Mouse (Mus musculus) stomach, embryonic 15.5 days (tissue): ENCODE measurements around the gene Xpa. TPM values are rescaled to one million over a fixed set of nuclear protein-coding genes. Genes with fewer than 3 reads are reported as not detected.

ENCODE experiments used
- ATAC-seq: fragments of 200-750 bp; cut with Nextera tagmentation; 2 replicates; pipeline ENCODE4 v1.8.0; 2017; ENCODE audit warnings: low read depth, moderate number of reproducible peaks, moderate TSS enrichment; ENCODE audit not compliant: insufficient read depth, low FRiP score
- H3K27ac ChIP-seq: fragments of 300-500 bp; sonication (generic); 2 replicates; pipeline ENCODE4 v1.5.1; 2015; ENCODE audit warnings: mild to moderate bottlenecking, inconsistent platforms
- H3K27me3 ChIP-seq: fragments of 300-500 bp; sonication (generic); replicated peaks from 2 replicates; pipeline ENCODE4 v1.6.1; 2015; ENCODE audit warnings: inconsistent platforms
- H3K36me3 ChIP-seq: fragments of 300-500 bp; sonication (generic); 2 replicates; pipeline ENCODE4 v1.6.1; 2015; ENCODE audit warnings: inconsistent platforms
- H3K4me1 ChIP-seq: fragments of 300-500 bp; sonication (generic); 2 replicates; pipeline ENCODE4 v1.6.1; 2015; ENCODE audit warnings: inconsistent platforms
- H3K4me2 ChIP-seq: fragments of 300-500 bp; sonication (generic); 2 replicates; pipeline ENCODE4 v1.6.1; 2015; ENCODE audit warnings: mild to moderate bottlenecking, inconsistent platforms
- H3K4me3 ChIP-seq: fragments of 300-500 bp; sonication (generic); replicated peaks from 2 replicates; pipeline ENCODE4 v1.5.1; 2015; ENCODE audit warnings: inconsistent platforms
- H3K9ac ChIP-seq: fragments of 300-500 bp; sonication (generic); 2 replicates; pipeline ENCODE4 v1.6.1; 2015; ENCODE audit warnings: inconsistent platforms
- H3K9me3 ChIP-seq: fragments of 300-500 bp; sonication (generic); 2 replicates; pipeline ENCODE4 v1.6.1; 2016; ENCODE audit warnings: inconsistent platforms
- whole genome bisulfite sequencing: fragments of 180-500 bp; shearing (Covaris S2); methylation state at CpG from one replicate; pipeline ENCODE4 v1.1.7; 2015; 5-methylcytosine and 5-hydroxymethylcytosine counted together
- polyA plus RNA-seq: library from polyadenylated mRNA; unstranded; fragments of >200 nt; fragmentation: Nextera tagmentation; extraction: Ambion mirVana; gene quantifications from 2 replicates; pipeline ENCODE4 v1.2.1, GENCODE M21; 2015

The Xpa gene
- polyA plus RNA-seq, 1 experiment from 2014 or later, result 23.7 TPM

GRCm38 (mm10) chr4:46185890-46186289 is 10.2 kb downstream of the Xpa start:
- Histone ChIP-seq H3K4me3 (no peak overlapping the region), H3K9ac (no peak overlapping the region), H3K27me3 (no peaks in the 10 kb centered on the region), H3K4me1 (no peaks in the 10 kb centered on the region), H3K27ac (no peak overlapping the region), H3K4me2 (no peak overlapping the region), H3K9me3 (no peaks in the 10 kb centered on the region), H3K36me3 (peaks cover 34% of the 10 kb centered on the region)
- WGBS, result 68% methylated on average over 9 of the region's 9 CpGs
- ATAC-seq, result no peak

- Histone ChIP-seq H3K4me3 (no peak overlapping the region), H3K9me3 (no peaks in the 10 kb centered on the region), H3K4me1 (no peaks in the 10 kb centered on the region), H3K9ac (no peak overlapping the region), H3K4me2 (no peak overlapping the region), H3K27me3 (no peaks in the 10 kb centered on the region), H3K36me3 (peaks cover 31% of the 10 kb centered on the region), H3K27ac (no peak overlapping the region)
- WGBS, result 55% methylated on average over 8 of the region's 8 CpGs
- peak; percentile 35 for ATAC-seq
These were observed 10.7 kb downstream of the Xpa start for GRCm38 (mm10) chr4:46185423-46185822.

GRCm38 (mm10) chr4:46182181-46182580 is 13.9 kb downstream of the Xpa start:
- Histone ChIP-seq H3K4me3 (no peak overlapping the region), H3K9ac (no peak overlapping the region), H3K27me3 (no peaks in the 10 kb centered on the region), H3K4me1 (no peaks in the 10 kb centered on the region), H3K9me3 (no peaks in the 10 kb centered on the region), H3K36me3 (peaks cover 46% of the 10 kb centered on the region), H3K4me2 (no peak overlapping the region), H3K27ac (no peak overlapping the region)
- no peak for ATAC-seq
- WGBS, result 82% methylated on average over 7 of the region's 7 CpGs

DNA sequence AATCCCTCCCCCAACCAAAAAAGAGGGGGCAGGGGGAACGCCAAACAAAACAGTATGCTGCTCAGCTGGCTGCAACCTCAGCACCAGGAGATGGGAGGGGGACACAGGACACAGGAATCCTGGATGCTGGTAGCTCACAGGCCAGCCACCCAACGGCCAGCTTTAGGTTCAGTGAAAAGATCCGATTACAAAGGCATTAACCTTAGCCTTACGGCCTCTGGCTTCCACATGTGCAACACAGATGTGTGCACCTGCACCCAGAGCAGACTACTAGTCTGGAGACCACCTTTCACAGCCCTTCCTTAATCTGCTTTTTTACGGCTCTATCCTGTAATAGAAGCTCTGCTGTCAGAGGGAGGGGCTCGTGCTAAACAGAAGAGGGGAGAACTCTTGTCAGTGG is 14.9 kb downstream of the Xpa start:
- Histone ChIP-seq H3K4me1 (no peaks in the 10 kb centered on the region), H3K27ac (no peak overlapping the region), H3K27me3 (no peaks in the 10 kb centered on the region), H3K4me2 (no peak overlapping the region), H3K9ac (no peak overlapping the region), H3K9me3 (no peaks in the 10 kb centered on the region), H3K36me3 (peaks cover 46% of the 10 kb centered on the region), H3K4me3 (no peak overlapping the region)
- 65% methylated on average over 6 of the region's 6 CpGs for WGBS
- ATAC-seq, result no peak

GRCm38 (mm10) chr4:46177496-46177895 is 18.6 kb downstream of the Xpa start:
- Histone ChIP-seq H3K4me3 (no peak overlapping the region), H3K9ac (no peak overlapping the region), H3K36me3 (peaks cover 56% of the 10 kb centered on the region), H3K4me1 (no peaks in the 10 kb centered on the region), H3K27ac (no peak overlapping the region), H3K27me3 (no peaks in the 10 kb centered on the region), H3K4me2 (no peak overlapping the region), H3K9me3 (no peaks in the 10 kb centered on the region)
- 87% methylated on average over 7 of the region's 7 CpGs for WGBS
- ATAC-seq, result no peak

GRCm38 (mm10) chr4:46177018-46177417 is 19.1 kb downstream of the Xpa start:
- Histone ChIP-seq H3K9me3 (no peaks in the 10 kb centered on the region), H3K36me3 (peaks cover 54% of the 10 kb centered on the region), H3K27ac (no peak overlapping the region), H3K27me3 (no peaks in the 10 kb centered on the region), H3K4me1 (no peaks in the 10 kb centered on the region), H3K9ac (no peak overlapping the region), H3K4me3 (no peak overlapping the region), H3K4me2 (no peak overlapping the region)
- no peak for ATAC-seq
- 72% methylated on average over 5 of the region's 5 CpGs for WGBS

DNA sequence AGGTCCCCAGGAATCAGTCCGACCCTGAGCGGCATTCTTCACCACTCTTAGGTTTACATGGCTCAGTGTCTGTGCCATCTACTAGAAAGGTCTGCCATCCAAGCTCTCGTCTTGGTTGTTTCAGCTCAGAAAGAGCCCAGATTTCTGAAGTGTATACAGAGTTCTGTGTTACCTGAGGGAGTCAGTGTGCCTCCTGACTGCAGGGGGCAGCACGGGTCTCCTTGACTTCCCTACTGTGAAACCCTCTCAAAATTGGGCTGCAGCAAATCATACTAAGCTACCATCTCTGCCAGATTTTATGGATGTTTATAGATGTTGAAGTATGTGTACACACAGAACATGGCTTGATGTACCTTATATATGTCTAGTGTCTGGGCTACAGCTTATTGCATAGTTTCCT is 19.8 kb downstream of the Xpa start:
- H3K36me3 ChIP-seq, result peaks cover 52% of the 10 kb centered on the region
- no peaks in the 10 kb centered on the region for H3K9me3 ChIP-seq
- H3K27me3 ChIP-seq, result no peaks in the 10 kb centered on the region
- no peak overlapping the region for H3K4me2 ChIP-seq
- H3K4me1 ChIP-seq, result no peaks in the 10 kb centered on the region
- ATAC-seq, result no peak
- H3K9ac ChIP-seq, result no peak overlapping the region
- H3K27ac ChIP-seq, result no peak overlapping the region
- 67% methylated on average over 4 of the region's 4 CpGs for WGBS
- no peak overlapping the region for H3K4me3 ChIP-seq

DNA sequence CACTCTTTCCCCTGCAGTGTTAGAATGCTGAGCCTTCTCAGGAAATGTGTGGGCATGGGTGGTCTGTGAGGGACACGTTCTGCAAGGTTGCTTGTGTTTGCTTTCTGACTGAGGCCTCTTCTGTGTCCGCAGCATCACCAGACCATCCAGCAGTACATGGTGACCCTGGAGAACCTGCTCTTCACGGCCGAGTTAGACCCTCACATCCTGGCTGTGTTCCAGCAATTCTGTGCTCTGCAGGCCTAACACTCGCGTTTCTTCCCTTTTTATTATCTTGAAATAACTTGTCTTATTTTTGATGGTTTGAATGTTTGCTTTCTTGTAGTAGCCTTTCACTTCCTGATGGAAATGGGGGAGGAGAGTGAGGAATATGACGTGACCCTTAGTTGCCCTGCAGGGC is 24.4 kb downstream of the Xpa start:
- H3K9me3 ChIP-seq, result no peaks in the 10 kb centered on the region
- no peak overlapping the region for H3K9ac ChIP-seq
- H3K4me3 ChIP-seq, result no peak overlapping the region
- no peak overlapping the region for H3K27ac ChIP-seq
- no peak overlapping the region for H3K4me2 ChIP-seq
- 69% methylated on average over 7 of the region's 7 CpGs for WGBS
- H3K27me3 ChIP-seq, result no peaks in the 10 kb centered on the region
- H3K4me1 ChIP-seq, result no peaks in the 10 kb centered on the region
- ATAC-seq, result no peak
- peaks cover 66% of the 10 kb centered on the region for H3K36me3 ChIP-seq

- peaks cover 51% of the 10 kb centered on the region for H3K36me3 ChIP-seq
These were observed 30.3 kb downstream of the Xpa start for GRCm38 (mm10) chr4:46165831-46166230.

GRCm38 (mm10) chr4:46164027-46164426 is 32.1 kb downstream of the Xpa start:
- Histone ChIP-seq H3K4me3 (no peak overlapping the region), H3K9me3 (no peaks in the 10 kb centered on the region), H3K27me3 (no peaks in the 10 kb centered on the region), H3K27ac (no peak overlapping the region), H3K4me1 (no peaks in the 10 kb centered on the region), H3K36me3 (peaks cover 43% of the 10 kb centered on the region), H3K9ac (no peak overlapping the region), H3K4me2 (no peak overlapping the region)
- 70% methylated on average over 2 of the region's 2 CpGs for WGBS
- no peak for ATAC-seq

More at GRCm38 (mm10) chr4:46165831-46166230, 30.3 kb downstream of the Xpa start:
- ATAC-seq, result no peak
- no peak overlapping the region for H3K4me3 ChIP-seq
- 89% methylated on average over 5 of the region's 5 CpGs for WGBS
- H3K27ac ChIP-seq, result no peak overlapping the region
- no peak overlapping the region for H3K4me2 ChIP-seq
- no peaks in the 10 kb centered on the region for H3K9me3 ChIP-seq
- H3K4me1 ChIP-seq, result no peaks in the 10 kb centered on the region
- H3K9ac ChIP-seq, result no peak overlapping the region
- H3K27me3 ChIP-seq, result no peaks in the 10 kb centered on the region

DNA sequence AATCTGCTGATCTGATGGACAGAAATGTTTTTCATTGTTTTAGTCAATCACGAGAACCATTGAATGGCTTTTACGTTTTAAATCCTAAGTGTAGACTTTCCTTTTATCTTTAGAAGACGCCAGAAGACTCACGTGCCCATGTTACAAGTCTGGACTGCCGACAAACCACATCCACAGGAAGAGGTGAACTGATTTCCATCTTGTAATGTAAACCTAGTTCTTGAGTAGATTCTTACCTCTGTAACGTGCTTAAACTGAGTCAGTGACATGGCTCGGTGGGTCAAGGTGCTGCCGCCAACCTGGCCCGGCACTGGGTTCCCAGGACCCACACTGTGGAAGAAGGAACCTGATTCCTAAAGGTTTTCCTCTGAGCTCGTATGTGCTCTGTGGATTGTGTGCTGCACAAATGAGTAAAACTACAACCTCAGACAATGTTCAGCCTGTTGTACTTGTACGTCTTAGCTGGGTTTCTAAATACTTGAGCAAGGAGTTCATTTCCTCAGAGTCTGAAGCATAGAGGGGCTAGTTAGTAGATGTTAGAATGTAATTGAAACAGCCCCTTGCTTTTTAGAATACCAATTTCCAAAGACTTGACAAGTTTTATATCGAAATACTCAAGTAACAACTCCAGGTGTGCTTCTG is 44.1 kb downstream of the Xpa start:
- H3K27me3 ChIP-seq, result no peaks in the 10 kb centered on the region

GRCm38 (mm10) chr4:46146881-46147280 is 49.2 kb downstream of the Xpa start:
- Histone ChIP-seq H3K9ac (no peak overlapping the region), H3K9me3 (no peaks in the 10 kb centered on the region), H3K4me1 (no peaks in the 10 kb centered on the region), H3K27me3 (no peaks in the 10 kb centered on the region), H3K36me3 (peaks cover 15% of the 10 kb centered on the region), H3K27ac (no peak overlapping the region), H3K4me3 (no peak overlapping the region), H3K4me2 (no peak overlapping the region)
- 94% methylated on average over 1 of the region's 1 CpGs for WGBS
- ATAC-seq, result no peak

More for the DNA sequence above, 44.1 kb downstream of the Xpa start:
- Histone ChIP-seq H3K9me3 (no peaks in the 10 kb centered on the region), H3K36me3 (peaks cover 42% of the 10 kb centered on the region), H3K9ac (no peak overlapping the region), H3K27ac (no peak overlapping the region), H3K4me1 (no peaks in the 10 kb centered on the region), H3K4me3 (no peak overlapping the region), H3K4me2 (no peak overlapping the region)
- no peak for ATAC-seq
- 86% methylated on average over 12 of the region's 12 CpGs for WGBS

GRCm38 (mm10) chr4:46144323-46144722 is 51.8 kb downstream of the Xpa start:
- Histone ChIP-seq H3K36me3 (peaks cover 4% of the 10 kb centered on the region; the same call in 1 of the 2 replicates), H3K4me1 (0 out of 2 replicates have a peak, but pooled peaks cover 6% of the 10 kb centered on the region), H3K4me2 (no peak overlapping the region), H3K9ac (no peak overlapping the region), H3K27me3 (no peaks in the 10 kb centered on the region), H3K4me3 (no peak overlapping the region), H3K27ac (no peak overlapping the region), H3K9me3 (no peaks in the 10 kb centered on the region)
- ATAC-seq, result no peak
- WGBS, result 73% methylated on average over 3 of the region's 3 CpGs
